Mouse (Mus musculus) activated CD4-positive, CD25-positive, alpha-beta regulatory T cell, adult 4 months (primary cell): ENCODE measurements around the gene Ptafr. TPM values are rescaled to one million over a fixed set of nuclear protein-coding genes. Genes with fewer than 3 reads are reported as not detected.
"Not testable (repeated sequence)": the region's sequence is repeated elsewhere in the genome, so short reads cannot be mapped to it uniquely, and the experiment has no call there.

Source experiments
- ATAC-seq: one replicate; pipeline ENCODE4 v1.8.0; 2017
- polyA plus RNA-seq, 2 experiments: library from polyadenylated mRNA; unstranded; fragments of 100-300 nt; shearing (Covaris generic); gene quantifications; one replicate each; pipeline ENCODE4 v1.2.1; 2017

The Ptafr gene
- under 1 TPM; 0.62 to 0.90 TPM for polyA plus RNA-seq

- ATAC-seq, result no peak
These were observed at the start of gene Ptafr for GRCm38 (mm10) chr4:132563965-132564364. Ptafr (plus strand) TSS chr4:132564067.

DNA sequence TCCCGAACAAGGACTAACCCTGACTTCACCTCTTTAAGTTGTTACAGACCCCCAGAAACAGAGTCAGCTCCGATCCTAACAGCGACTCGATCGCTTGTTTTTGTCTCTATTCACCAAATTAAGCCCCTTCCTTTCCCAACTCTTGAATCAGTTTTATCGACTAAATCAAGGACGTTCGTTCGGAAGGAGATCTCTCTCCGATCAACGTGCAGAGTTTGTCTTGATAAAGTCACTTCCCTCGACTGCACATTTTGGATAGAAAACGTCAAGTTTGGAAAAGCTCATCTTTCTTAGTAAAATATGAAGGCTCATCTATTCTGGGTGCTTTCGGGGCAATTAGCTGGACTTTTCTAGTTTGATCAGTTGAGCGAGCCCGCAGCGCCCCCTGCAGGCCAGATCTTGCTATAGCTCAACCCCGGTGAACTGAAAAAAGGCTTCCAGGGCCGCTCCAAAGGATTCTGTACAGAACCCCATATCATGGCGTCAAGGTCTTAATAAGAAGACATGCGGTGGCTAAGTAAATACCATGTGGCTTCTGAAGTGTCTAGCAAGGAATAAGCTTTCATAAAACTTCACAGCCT is 49.2 kb upstream of the Ptafr start:
- no peak for ATAC-seq

- peak; percentile 92 for ATAC-seq
These were observed 48.3 kb upstream of the Ptafr start for GRCm38 (mm10) chr4:132515369-132516155.

DNA sequence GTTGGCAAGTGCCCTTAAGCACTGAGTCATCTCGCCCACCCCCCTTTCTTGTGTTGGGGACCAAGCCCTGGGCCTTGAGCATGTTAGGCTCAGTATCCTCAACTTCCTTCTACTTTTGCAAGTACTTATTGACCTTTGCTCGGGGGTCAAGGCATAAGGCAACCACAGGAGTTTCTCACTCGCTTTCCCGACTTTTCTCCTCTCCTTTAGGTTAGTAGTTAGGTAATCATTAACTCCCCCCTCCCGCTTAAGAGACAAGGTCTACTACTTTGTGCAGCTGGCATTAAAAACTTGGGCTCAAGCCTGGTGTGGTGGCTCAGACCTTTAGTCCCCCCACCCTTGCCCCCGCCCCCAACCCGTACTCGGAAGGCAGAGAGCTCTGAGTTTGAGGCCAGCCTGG is 45.8 kb upstream of the Ptafr start:
- no peak for ATAC-seq

GRCm38 (mm10) chr4:132519188-132519587 is 44.7 kb upstream of the Ptafr start:
- no peak for ATAC-seq

GRCm38 (mm10) chr4:132524321-132524741 is 39.5 kb upstream of the Ptafr start:
- ATAC-seq, result no peak

- no peak for ATAC-seq
These were observed 39.1 kb upstream of the Ptafr start for GRCm38 (mm10) chr4:132524808-132525207.

DNA sequence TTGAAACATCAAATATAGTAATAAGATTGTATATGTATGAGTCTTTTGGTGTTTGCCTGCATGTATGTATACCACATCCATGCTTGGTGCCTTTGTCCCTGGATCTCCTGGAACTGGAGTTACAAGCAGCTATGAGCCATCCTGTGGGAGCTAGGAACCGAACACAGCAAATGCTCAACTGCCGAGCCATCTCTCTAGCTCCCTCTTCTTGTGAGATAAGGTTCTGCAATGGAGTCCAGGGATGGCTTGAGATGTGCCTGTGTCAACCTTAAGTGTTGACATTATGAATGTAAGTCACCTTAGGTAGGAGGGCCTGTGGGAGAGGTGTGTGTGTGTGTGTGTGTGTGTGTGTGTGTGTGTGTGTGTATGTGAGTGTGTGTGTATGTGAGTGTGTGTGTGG is 37.2 kb upstream of the Ptafr start:
- peak; percentile 52 for ATAC-seq

DNA sequence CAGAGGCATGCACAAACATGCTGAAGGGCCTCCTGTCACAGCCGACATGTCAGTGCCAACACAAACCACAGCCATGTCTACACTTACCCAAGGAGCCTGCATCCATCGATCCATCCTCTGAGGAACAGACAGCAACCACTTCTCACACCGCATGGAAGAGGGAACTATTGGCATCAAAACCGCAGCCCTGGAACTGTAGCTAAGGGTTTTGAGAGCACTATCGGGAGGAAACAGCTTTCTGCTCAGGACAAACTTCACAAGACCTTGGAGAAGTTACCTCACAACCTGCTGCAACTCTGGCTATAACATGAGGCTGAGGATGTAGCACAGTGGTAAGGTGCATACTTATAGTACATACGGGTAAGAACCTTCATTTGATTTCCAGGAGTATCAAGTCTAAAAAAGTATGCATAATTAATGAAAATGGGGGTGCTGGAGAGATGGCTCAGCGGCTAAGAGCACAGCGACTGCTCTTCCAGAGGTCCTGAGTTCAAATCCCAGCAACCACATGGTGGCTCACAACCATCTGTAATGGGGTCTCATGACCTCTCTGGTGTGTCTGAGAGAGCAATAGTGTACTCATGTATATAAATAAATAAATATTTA is 35.8 kb upstream of the Ptafr start:
- no peak for ATAC-seq

- ATAC-seq, result no peak
These were observed 34.5 kb upstream of the Ptafr start for GRCm38 (mm10) chr4:132529344-132529743.

DNA sequence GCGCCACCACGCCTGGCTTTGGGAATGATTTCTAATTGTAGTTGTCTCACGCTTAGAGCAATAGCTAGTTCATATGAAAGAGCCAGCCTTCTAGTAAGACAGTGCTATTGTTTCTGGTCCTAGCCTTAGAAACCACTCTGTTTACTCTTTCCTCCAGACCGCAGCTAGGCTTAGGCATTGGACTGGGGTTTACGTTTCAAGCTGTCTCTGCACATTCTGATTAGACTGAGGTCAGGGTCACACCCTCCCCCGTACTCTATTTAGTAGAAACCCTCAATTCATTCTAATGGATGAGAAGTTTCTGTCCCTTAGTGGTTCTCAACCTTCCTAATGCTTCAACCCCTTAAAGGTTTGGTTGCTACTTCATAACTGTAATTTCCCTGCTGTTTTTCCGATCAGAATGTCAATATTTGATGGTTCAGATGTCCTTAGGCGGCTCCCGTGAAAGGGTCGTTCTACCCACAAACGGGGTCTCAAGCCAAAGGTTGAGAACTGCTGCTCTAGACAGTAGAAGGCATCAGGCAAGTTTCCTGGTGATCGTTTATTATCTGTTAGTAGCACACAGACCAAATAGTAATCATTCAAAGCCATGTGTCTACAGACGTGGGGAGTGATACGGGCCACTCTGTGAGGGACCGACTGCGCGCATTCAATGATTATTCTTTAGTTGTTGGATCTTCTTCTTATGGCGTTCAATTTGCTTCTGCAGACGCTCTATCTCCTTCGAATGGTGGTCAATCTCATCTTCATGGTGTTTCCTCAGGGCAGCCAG is 33.6 kb upstream of the Ptafr start:
- ATAC-seq, result no peak

DNA sequence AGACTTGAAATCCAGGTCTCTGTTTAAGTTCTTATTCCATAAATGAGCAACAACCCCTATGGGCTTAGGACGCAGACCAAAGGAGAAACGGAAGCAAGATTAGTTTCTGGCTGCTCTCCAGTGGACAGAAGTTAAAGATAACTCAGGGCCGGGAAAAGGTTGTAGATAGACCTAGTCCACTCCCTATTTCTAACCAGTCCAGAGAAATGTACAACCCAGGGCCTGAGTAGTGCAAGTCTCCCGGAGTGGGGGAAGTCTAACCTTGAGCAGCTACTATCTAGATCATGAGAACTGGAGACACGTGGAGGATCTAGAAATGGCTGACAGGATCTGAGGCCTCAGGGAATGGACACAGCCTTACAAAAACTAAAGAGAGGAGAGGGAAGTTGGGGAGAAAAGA is 31.4 kb upstream of the Ptafr start:
- ATAC-seq, result no peak

DNA sequence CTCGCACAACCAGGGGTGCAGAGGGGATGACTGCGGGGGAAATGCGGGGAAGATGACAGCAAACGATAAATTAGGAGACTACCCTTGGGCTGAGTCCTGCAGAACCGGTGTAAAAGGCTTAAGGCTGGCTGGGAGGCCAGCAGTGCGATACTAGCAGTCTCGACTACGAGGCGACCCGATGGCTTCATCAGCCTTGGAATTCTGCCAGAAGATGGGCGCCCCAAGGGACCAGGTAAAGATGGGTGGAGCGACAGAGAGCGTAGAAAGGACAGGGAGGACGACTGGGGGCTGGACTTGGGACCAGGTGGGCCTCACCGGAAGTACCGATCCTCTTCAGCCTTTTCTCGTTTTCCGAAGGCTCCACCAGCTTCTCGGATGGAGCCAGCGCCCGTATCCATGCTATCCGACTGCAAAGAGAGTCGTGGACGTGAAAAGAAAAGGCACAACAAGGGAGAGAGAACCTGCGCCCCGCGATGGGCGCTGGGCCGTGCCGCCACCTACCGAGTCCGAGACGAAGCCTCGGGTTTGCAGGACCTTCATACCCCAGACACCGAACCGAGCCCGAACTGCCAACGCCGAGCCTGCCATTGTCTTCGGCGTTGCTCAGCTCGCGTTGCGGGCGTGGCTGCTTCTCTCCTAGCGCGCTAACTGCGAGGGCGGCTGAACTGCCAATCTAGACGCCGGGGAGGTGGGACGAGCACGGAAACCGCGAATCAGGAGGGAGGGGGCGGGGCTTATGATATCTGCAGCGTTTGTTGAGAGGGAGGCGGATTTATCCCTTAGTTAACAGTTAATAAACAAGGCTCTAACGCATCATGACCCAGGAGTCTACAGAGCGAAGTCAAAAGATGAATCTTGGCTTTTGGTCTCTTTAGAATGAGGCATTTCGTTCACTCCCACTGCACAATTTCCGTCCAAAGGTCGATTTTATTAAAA is 30.6 kb upstream of the Ptafr start, which contains the start of gene Atpif1:
TSS of gene Atpif1 (minus strand) at position 679 of the 936 bp plus-strand sequence.
- ATAC-seq, result peak; percentile 91

DNA sequence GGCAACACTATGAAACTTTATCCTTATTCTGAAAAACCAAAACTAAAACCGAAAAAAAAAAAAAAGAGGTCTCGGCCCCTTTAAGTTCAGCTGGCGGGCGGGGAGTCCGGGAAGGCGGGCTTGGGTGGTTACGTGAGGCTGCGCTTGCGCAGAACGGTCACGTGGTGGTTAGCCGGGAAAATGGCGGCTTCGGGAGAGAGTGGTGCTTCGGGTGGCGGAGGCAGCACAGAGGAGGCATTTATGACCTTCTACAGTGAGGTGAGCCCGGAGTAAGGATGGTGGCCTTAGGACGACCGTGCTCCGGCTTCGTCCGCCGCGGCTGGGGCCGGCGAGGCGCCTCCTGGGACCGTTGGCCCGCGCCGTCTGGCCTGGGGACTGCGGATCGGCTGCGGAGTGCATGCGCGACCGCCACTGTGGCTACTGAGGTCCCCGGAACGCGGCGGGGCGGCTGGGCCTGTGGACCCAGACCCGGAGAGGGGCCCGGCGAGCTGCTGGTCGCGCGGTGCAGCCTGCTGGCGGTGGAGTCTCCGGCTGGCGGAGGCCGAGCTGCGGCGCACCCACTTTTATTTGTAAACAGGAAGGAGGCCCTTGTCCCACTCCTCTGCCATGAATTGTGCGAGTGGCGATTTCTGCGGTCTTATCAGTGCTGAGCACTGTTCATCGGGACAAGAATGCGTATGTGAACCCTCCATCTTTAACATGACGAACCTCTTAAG is 28.3 kb upstream of the Ptafr start, which contains the start of gene Dnajc8:
TSS of gene Dnajc8 (plus strand) at position 145 of the 716 bp plus-strand sequence.
- peak; percentile 65 for ATAC-seq

DNA sequence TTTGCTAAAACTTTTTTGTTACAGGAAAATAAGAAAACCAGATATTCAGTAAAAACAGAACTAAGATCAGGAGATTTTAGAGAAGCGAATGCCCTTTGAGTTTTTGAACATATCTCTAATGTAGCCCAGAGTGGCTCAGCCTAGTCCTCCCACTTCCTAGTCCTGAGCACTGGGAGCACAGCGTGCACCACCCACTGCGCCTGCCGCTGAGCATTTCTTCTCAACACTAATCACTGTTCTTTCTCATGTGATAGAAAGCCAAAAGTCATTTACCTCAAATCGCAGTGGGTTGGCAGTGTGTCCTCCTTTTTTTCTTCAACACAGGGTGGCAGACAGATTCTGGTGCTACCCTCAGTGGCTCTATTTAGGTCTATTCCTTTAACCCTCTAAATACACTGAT is 24.4 kb upstream of the Ptafr start:
- no peak for ATAC-seq

DNA sequence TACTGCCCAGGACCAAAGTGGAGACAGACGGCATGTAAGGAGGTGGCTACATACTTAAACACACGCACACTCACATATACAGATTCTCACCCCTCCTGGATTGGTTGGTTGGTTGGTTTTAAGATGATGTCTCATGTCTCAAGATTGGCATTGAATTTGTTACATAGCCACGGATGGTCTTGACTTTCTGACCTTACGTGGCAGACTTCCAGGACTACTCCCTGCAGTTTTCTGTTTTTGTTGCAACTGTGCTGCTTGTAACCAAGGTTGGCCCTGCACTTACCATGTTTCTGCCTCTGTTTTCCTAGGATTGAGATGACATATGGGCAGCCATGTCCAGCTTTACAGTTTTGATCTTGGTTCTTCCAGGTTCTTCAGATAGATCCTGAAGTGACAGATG is 22.5 kb upstream of the Ptafr start:
- ATAC-seq, result no peak

GRCm38 (mm10) chr4:132542724-132543123 is 21.1 kb upstream of the Ptafr start:
- ATAC-seq, result no peak

- ATAC-seq, result no peak
These were observed 18.0 kb upstream of the Ptafr start for GRCm38 (mm10) chr4:132545851-132546250.

GRCm38 (mm10) chr4:132554221-132554620 is 9.6 kb upstream of the Ptafr start:
- ATAC-seq, result no peak

DNA sequence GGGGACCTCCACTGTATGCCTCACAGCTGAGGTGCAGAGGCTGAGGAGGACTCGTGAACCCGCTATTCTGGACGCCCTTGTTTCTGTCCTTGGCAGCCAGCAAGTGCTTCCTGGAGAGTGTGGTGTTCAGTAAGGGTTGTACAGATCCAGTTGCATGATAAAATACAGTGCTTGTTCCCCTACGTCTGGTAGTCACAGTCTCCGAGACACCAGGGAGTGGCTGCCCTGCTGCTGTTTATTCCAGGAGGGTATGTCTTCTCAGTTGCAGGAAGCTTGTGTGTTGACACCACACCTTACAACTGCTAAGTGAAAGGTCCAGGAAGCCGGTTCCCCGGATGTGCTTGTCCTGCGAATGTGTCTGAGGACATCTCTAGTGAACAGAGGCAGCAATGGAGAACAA is 9.2 kb upstream of the Ptafr start:
- ATAC-seq, result no peak

DNA sequence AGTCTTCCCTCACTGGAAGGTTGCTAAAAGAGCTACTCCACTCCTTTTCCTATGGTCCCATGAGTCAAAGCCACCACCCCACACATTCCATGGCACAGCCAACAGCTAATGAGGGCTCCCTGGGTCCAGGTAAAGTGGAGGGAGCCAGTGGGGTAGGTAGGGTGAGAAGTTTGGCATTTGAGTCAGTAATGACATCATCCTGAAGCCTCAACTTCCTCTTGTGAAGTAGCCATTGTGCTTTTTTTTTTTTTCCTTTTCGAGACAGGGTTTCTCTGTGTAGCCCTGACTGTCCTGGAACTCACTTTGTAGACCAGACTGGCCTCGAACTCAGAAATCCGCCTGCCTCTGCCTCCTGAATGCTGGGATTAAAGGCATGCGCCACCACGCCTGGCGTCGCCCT is 8.3 kb upstream of the Ptafr start:
- ATAC-seq, result not testable (repeated sequence)
